Mouse (Mus musculus): ENCODE data around the gene Pigl. TPM values are rescaled to one million over a fixed set of nuclear protein-coding genes. Genes with fewer than 3 reads are reported as not detected.

Pigl gene
- polyA plus RNA-seq, 1 experiment from 2014 or later, result 10.8 TPM

GRCm38 (mm10) chr11:62553633-62554032 is 95.4 kb downstream of the Pigl start:
- Histone ChIP-seq H3K9ac (peak overlapping the region; percentile 56), H3K27me3 (no peaks in the 10 kb centered on the region), H3K4me3 (replicated peaks) (peak overlapping the region; percentile 52), H3K27ac (no peak overlapping the region), H3K4me2 (peak overlapping the region; percentile 95), H3K9me3 (no peaks in the 10 kb centered on the region), H3K36me3 (replicated peaks) (peaks cover 29% of the 10 kb centered on the region), H3K4me1 (peaks cover 43% of the 10 kb centered on the region)
- ATAC-seq (ENCODE audit: low FRiP score), result no peak
- 85% methylated on average over 5 of the region's 5 CpGs for WGBS

- ATAC-seq (ENCODE audit: low FRiP score), result no peak
- Histone ChIP-seq H3K9ac (peak overlapping the region; percentile 56; the same call in 1 of the 2 replicates), H3K4me3 (replicated peaks) (peak overlapping the region; percentile 52), H3K27ac (no peak overlapping the region), H3K4me1 (peaks cover 38% of the 10 kb centered on the region), H3K36me3 (replicated peaks) (peaks cover 29% of the 10 kb centered on the region), H3K27me3 (no peaks in the 10 kb centered on the region), H3K4me2 (peak overlapping the region; percentile 95), H3K9me3 (no peaks in the 10 kb centered on the region)
- WGBS, result 76% methylated on average over 5 of the region's 5 CpGs
Measured at GRCm38 (mm10) chr11:62554163-62554855, 96.0 kb downstream of the Pigl start.

- ATAC-seq (ENCODE audit: low FRiP score), result no peak
- no peaks in the 10 kb centered on the region; the same call in 1 of the 2 replicates for H3K27me3 ChIP-seq
Measured at GRCm38 (mm10) chr11:62554934-62555517, 96.8 kb downstream of the Pigl start.

GRCm38 (mm10) chr11:62555896-62556412 is 97.7 kb downstream of the Pigl start:
- Histone ChIP-seq H3K9me3 (no peaks in the 10 kb centered on the region), H3K36me3 (replicated peaks) (peaks cover 29% of the 10 kb centered on the region), H3K4me1 (peaks cover 36% of the 10 kb centered on the region), H3K4me2 (no peak overlapping the region; the same call in 1 of the 2 replicates), H3K4me3 (replicated peaks) (no peak overlapping the region), H3K9ac (no peak overlapping the region), H3K27ac (no peak overlapping the region), H3K27me3 (no peaks in the 10 kb centered on the region; the same call in none of the 2 replicates)
- ATAC-seq (ENCODE audit: low FRiP score), result no peak

More at GRCm38 (mm10) chr11:62554934-62555517, 96.8 kb downstream of the Pigl start:
- peak overlapping the region; percentile 52 for H3K4me3 ChIP-seq (replicated peaks)
- no peak overlapping the region for H3K27ac ChIP-seq
- H3K36me3 ChIP-seq (replicated peaks), result peaks cover 29% of the 10 kb centered on the region
- no peaks in the 10 kb centered on the region for H3K9me3 ChIP-seq
- H3K4me2 ChIP-seq, result peak overlapping the region; percentile 95
- H3K9ac ChIP-seq, result no peak overlapping the region
- peaks cover 31% of the 10 kb centered on the region for H3K4me1 ChIP-seq

- WGBS, result 77% methylated on average over 5 of the region's 5 CpGs
Measured at GRCm38 (mm10) chr11:62557205-62557604, 98.9 kb downstream of the Pigl start.

GRCm38 (mm10) chr11:62558152-62558551 is 99.9 kb downstream of the Pigl start:
- no peak overlapping the region for H3K4me3 ChIP-seq (replicated peaks)
- H3K9ac ChIP-seq, result no peak overlapping the region
- H3K27ac ChIP-seq, result no peak overlapping the region
- ATAC-seq (ENCODE audit: low FRiP score), result no peak
- H3K27me3 ChIP-seq, result no peaks in the 10 kb centered on the region; the same call in none of the 2 replicates
- H3K36me3 ChIP-seq (replicated peaks), result peaks cover 27% of the 10 kb centered on the region
- peaks cover 35% of the 10 kb centered on the region for H3K4me1 ChIP-seq
- WGBS, result 64% methylated on average over 2 of the region's 2 CpGs
- no peak overlapping the region for H3K4me2 ChIP-seq
- H3K9me3 ChIP-seq, result no peaks in the 10 kb centered on the region

More at GRCm38 (mm10) chr11:62557205-62557604, 98.9 kb downstream of the Pigl start:
- Histone ChIP-seq H3K36me3 (replicated peaks) (peaks cover 29% of the 10 kb centered on the region), H3K4me3 (replicated peaks) (no peak overlapping the region), H3K9me3 (no peaks in the 10 kb centered on the region), H3K4me1 (peaks cover 36% of the 10 kb centered on the region), H3K27ac (no peak overlapping the region), H3K4me2 (no peak overlapping the region), H3K27me3 (no peaks in the 10 kb centered on the region; the same call in none of the 2 replicates), H3K9ac (no peak overlapping the region)
- ATAC-seq (ENCODE audit: low FRiP score), result no peak

- Histone ChIP-seq H3K9me3 (no peaks in the 10 kb centered on the region), H3K4me3 (replicated peaks) (no peak overlapping the region), H3K36me3 (replicated peaks) (peaks cover 18% of the 10 kb centered on the region), H3K4me1 (peaks cover 26% of the 10 kb centered on the region), H3K27ac (no peak overlapping the region), H3K27me3 (no peaks in the 10 kb centered on the region; the same call in none of the 2 replicates), H3K4me2 (no peak overlapping the region), H3K9ac (no peak overlapping the region)
- ATAC-seq (ENCODE audit: low FRiP score), result no peak
- 80% methylated on average over 6 of the region's 6 CpGs for WGBS
Measured at GRCm38 (mm10) chr11:62558961-62559646, 100.8 kb downstream of the Pigl start.

GRCm38 (mm10) chr11:62560463-62561016 is 102.3 kb downstream of the Pigl start:
- Histone ChIP-seq H3K27me3 (no peaks in the 10 kb centered on the region; the same call in none of the 2 replicates), H3K4me1 (peaks cover 11% of the 10 kb centered on the region), H3K4me2 (peak overlapping the region; percentile 56), H3K36me3 (replicated peaks) (0 out of 2 replicates have a peak, but pooled peaks cover 4% of the 10 kb centered on the region), H3K27ac (no peak overlapping the region), H3K9ac (peak overlapping the region; percentile 36; the same call in 1 of the 2 replicates), H3K4me3 (replicated peaks) (peak overlapping the region; percentile 30), H3K9me3 (no peaks in the 10 kb centered on the region)
- ATAC-seq (ENCODE audit: low FRiP score), result no peak
- 37% methylated on average over 43 of the region's 43 CpGs for WGBS

GRCm38 (mm10) chr11:62563590-62563989 is 105.3 kb downstream of the Pigl start:
- no peaks in the 10 kb centered on the region; the same call in none of the 2 replicates for H3K27me3 ChIP-seq
- no peaks in the 10 kb centered on the region for H3K9me3 ChIP-seq
- 98% methylated on average over 2 of the region's 2 CpGs for WGBS
- no peak for ATAC-seq (ENCODE audit: low FRiP score)
- no peak overlapping the region for H3K4me3 ChIP-seq (replicated peaks)
- no peak overlapping the region for H3K4me2 ChIP-seq
- no peak overlapping the region for H3K27ac ChIP-seq
- no peaks in the 10 kb centered on the region for H3K36me3 ChIP-seq (replicated peaks)
- H3K9ac ChIP-seq, result no peak overlapping the region
- H3K4me1 ChIP-seq, result peaks cover 6% of the 10 kb centered on the region; the same call in 1 of the 2 replicates

Data from forebrain, embryonic 12.5 days (tissue).